ENCODE assay signal across 11 mouse cellular contexts in genomic region chr10:86375903-86376302, GRCm38 (mm10).
A peak's percentile ranks its signal among the peaks of the same experiment; 100 is the strongest.
DNase-seq lines count a peak whose midpoint lies in the region; ATAC-seq and TF ChIP-seq lines count a peak whose summit lies in the region.
"Had no signal": no experiment of that assay in that cellular context is flagged by ENCODE, and none has a peak within 500 bp of the region (broad histone marks: within the 10 kb centered on the region; RNA-seq: fewer than 3 reads in every experiment).

No protein-coding gene starts in this region.

- H3K36me3 ChIP-seq in kidney, embryonic 16.5 days (ENCODE audit: insufficient read depth, low read length), result no peaks in the 10 kb centered on the region
- no peaks in the 10 kb centered on the region for H3K36me3 ChIP-seq in embryonic facial prominence, embryonic 10.5 days (replicated peaks)
- no peaks in the 10 kb centered on the region for H3K36me3 ChIP-seq in lung, postnatal 0 days (ENCODE audit: insufficient read depth, low read length)
- no peaks in the 10 kb centered on the region for H3K36me3 ChIP-seq in heart, embryonic 12.5 days
- H3K36me3 ChIP-seq: G1E had no signal

- no peak for TF ChIP-seq EP300 in lung, postnatal 0 days (IDR thresholded peaks at IDR 0.05)

- TF ChIP-seq CTCF in lung, postnatal 0 days (IDR thresholded peaks at IDR 0.05), result no peak

- DNase-seq in kidney, adult 11 months, result peak; percentile 54
- DNase-seq in adrenal gland, adult 2 months, result peak; percentile 85
- no peak for DNase-seq in embryonic facial prominence, embryonic 10.5 days (ENCODE audit: low spot score)
- DNase-seq in lung, postnatal 0 days (ENCODE audit: low spot score), result no peak
- no peak for DNase-seq in yolk sac, embryonic 10.5 days (ENCODE audit: low spot score)
- DNase-seq: cerebellum, adult 11 months had no signal

- H3K27ac ChIP-seq in kidney, embryonic 16.5 days (ENCODE audit: low read length), result no peak overlapping the region; the same call in 1 of the 2 replicates
- H3K27ac ChIP-seq in embryonic facial prominence, embryonic 10.5 days (replicated peaks), result 0 out of 2 replicates have a peak overlapping the region, but pooled peaks have one; percentile 16
- no peak overlapping the region for H3K27ac ChIP-seq in lung, postnatal 0 days (ENCODE audit: low read length)
- H3K27ac ChIP-seq in heart, embryonic 12.5 days (ENCODE audit: poor library complexity, severe bottlenecking), result no peak overlapping the region
- H3K27ac ChIP-seq: macrophage had no signal

- H3K4me1 ChIP-seq in kidney, embryonic 16.5 days (ENCODE audit: insufficient read depth, low read length), result no peaks in the 10 kb centered on the region
- peaks cover 25% of the 10 kb centered on the region for H3K4me1 ChIP-seq in embryonic facial prominence, embryonic 10.5 days
- no peaks in the 10 kb centered on the region for H3K4me1 ChIP-seq in lung, postnatal 0 days (ENCODE audit: insufficient read depth, low read depth, low read length)
- H3K4me1 ChIP-seq in heart, embryonic 12.5 days (replicated peaks), result peaks cover 19% of the 10 kb centered on the region

- no peak overlapping the region for H3K4me3 ChIP-seq in kidney, embryonic 16.5 days (ENCODE audit: low read length)
- no peak overlapping the region for H3K4me3 ChIP-seq in embryonic facial prominence, embryonic 10.5 days
- H3K4me3 ChIP-seq in lung, postnatal 0 days (ENCODE audit: low read depth, low read length), result no peak overlapping the region
- H3K4me3 ChIP-seq in heart, embryonic 12.5 days, result no peak overlapping the region

- H3K9ac ChIP-seq in kidney, embryonic 16.5 days (replicated peaks; ENCODE audit: low read length), result no peak overlapping the region
- no peak overlapping the region for H3K9ac ChIP-seq in lung, postnatal 0 days (replicated peaks; ENCODE audit: low read depth)
- H3K9ac ChIP-seq in heart, embryonic 12.5 days, result no peak overlapping the region

- ATAC-seq in kidney, embryonic 16.5 days (ENCODE audit: low FRiP score, low TSS enrichment), result no peak; the same call in 1 of the 2 replicates
- ATAC-seq in lung, postnatal 0 days, result peak; percentile 41; the same call in 1 of the 2 replicates
- no peak for ATAC-seq in heart, embryonic 12.5 days (ENCODE audit: insufficient number of reproducible peaks, low FRiP score)
- ATAC-seq in granulocyte monocyte progenitor cell, adult 5-6 weeks (replicated peaks; ENCODE audit: poor library complexity, severe bottlenecking), result no peak

- H3K9me3 ChIP-seq in kidney, embryonic 16.5 days (ENCODE audit: low read length), result no peaks in the 10 kb centered on the region
- H3K9me3 ChIP-seq in embryonic facial prominence, embryonic 10.5 days, result no peaks in the 10 kb centered on the region
- no peaks in the 10 kb centered on the region for H3K9me3 ChIP-seq in lung, postnatal 0 days (ENCODE audit: low read length)
- no peaks in the 10 kb centered on the region for H3K9me3 ChIP-seq in heart, embryonic 12.5 days (replicated peaks)
- H3K9me3 ChIP-seq: G1E had no signal

- H3K27me3 ChIP-seq in kidney, embryonic 16.5 days (ENCODE audit: insufficient read depth, low read length), result no peaks in the 10 kb centered on the region
- no peaks in the 10 kb centered on the region for H3K27me3 ChIP-seq in embryonic facial prominence, embryonic 10.5 days (replicated peaks; ENCODE audit: low read depth, poor library complexity, severe bottlenecking)
- H3K27me3 ChIP-seq in lung, postnatal 0 days (replicated peaks; ENCODE audit: insufficient read depth, low read length), result no peaks in the 10 kb centered on the region
- no peaks in the 10 kb centered on the region for H3K27me3 ChIP-seq in heart, embryonic 12.5 days (replicated peaks)

- no peak overlapping the region for H3K4me2 ChIP-seq in kidney, embryonic 16.5 days (replicated peaks; ENCODE audit: low read depth, low read length)
- no peak overlapping the region for H3K4me2 ChIP-seq in lung, postnatal 0 days (replicated peaks; ENCODE audit: low read depth, low read length)
- H3K4me2 ChIP-seq in heart, embryonic 12.5 days, result no peak overlapping the region

- 62% methylated on average over 11 of the region's 11 CpGs for whole genome bisulfite sequencing in kidney, embryonic 16.5 days
- 82% methylated on average over 11 of the region's 11 CpGs for WGBS in embryonic facial prominence, embryonic 10.5 days
- WGBS in lung, postnatal 0 days, result 28% methylated on average over 11 of the region's 11 CpGs
- WGBS in heart, embryonic 12.5 days, result 46% methylated on average over 11 of the region's 11 CpGs

Comparison
In these comparisons a context has a peak if more than half of its experiments do, and no peak if none do; other contexts are left out.
1. DNase-seq: peak in kidney, adult 11 months (single experiment) and adrenal gland, adult 2 months (single experiment); none in embryonic facial prominence, embryonic 10.5 days (single experiment), lung, postnatal 0 days (single experiment) and yolk sac, embryonic 10.5 days (single experiment).